ENCODE assay signal across 14 mouse cellular contexts in the genomic region with DNA sequence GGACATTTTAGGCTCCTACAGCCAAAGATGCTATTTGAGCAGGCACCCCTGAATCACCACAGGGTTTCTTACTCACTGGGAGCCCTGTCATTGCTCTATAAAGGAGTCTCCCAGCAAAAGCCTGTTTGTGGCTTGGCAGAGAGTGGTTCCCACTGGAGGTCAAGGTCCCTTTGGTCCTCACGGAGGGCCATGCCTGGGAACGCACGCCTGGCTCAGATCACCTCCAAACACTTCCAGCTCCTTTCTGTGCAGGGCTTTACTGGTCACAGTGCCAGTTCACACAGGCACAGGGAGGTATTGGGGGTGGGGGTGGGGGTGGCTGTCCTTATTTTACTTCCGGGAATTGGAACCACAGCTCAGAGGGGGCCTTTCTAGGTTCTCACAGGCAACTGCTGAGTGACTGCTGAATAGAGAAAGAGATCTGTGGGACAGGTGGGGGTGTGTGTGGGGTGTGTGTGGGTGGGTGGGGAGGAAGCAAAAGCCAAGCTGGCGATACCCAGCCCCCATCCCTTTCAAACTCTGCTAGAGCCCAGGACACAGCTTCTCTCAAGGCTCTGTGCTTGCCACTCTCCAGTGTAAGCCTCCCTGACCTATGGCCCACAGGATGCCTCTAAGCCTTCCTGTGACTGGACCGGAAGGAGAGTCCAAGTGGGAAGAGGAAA.
A peak's percentile ranks its signal among the peaks of the same experiment; 100 is the strongest.
DNase-seq lines count a peak whose midpoint lies in the region; ATAC-seq and TF ChIP-seq lines count a peak whose summit lies in the region.
"Had no signal": no experiment of that assay in that cellular context is flagged by ENCODE, and none has a peak within 500 bp of the region (broad histone marks: within the 10 kb centered on the region; RNA-seq: fewer than 3 reads in every experiment).

No protein-coding gene starts in this region.

- peaks cover 4% of the 10 kb centered on the region; the same call in 1 of the 2 replicates for H3K36me3 ChIP-seq in hindbrain, embryonic 16.5 days (ENCODE audit: control insufficient read depth, insufficient read depth, low read length)
- H3K36me3 ChIP-seq: embryonic facial prominence, embryonic 10.5 days; liver, embryonic 15.5 days had no signal

- no peak overlapping the region for H3K4me3 ChIP-seq in layer of hippocampus, adult 2 months
- no peak overlapping the region for H3K4me3 ChIP-seq in hindbrain, embryonic 16.5 days (ENCODE audit: low read length)
- H3K4me3 ChIP-seq: embryonic facial prominence, embryonic 10.5 days; erythroblast, embryonic 14.5 days; liver, embryonic 15.5 days had no signal

- no peak for TF ChIP-seq CTCF in layer of hippocampus, adult 2 months (conservative IDR thresholded peaks at IDR 0.05)

- H3K4me2 ChIP-seq in hindbrain, embryonic 16.5 days (ENCODE audit: low read length) = no peak overlapping the region
- H3K4me2 ChIP-seq: liver, embryonic 15.5 days had no signal

- ATAC-seq in hindbrain, embryonic 16.5 days = peak; percentile 90

- H3K4me1 ChIP-seq in hindbrain, embryonic 16.5 days (ENCODE audit: control insufficient read depth, insufficient read depth, low read depth, low read length) = no peaks in the 10 kb centered on the region
- H3K4me1 ChIP-seq: liver, embryonic 15.5 days had no signal

- H3K27me3 ChIP-seq in hindbrain, embryonic 16.5 days (replicated peaks; ENCODE audit: control insufficient read depth, insufficient read depth, low read length) = no peaks in the 10 kb centered on the region

- no peak overlapping the region for H3K9ac ChIP-seq in hindbrain, embryonic 16.5 days (ENCODE audit: low read depth, low read length)
- H3K9ac ChIP-seq: liver, embryonic 15.5 days had no signal

- DNase-seq in adrenal gland, adult (ENCODE audit: inconsistent age in 2 of 2, low spot score in 1 of 2) = peak; percentile 53 to 72
- DNase-seq in adrenal gland, postnatal 4 days (ENCODE audit: low spot score in 2 of 2) = no peak
- no peak for DNase-seq in layer of hippocampus, adult 2 months (ENCODE audit: low spot score in 2 of 2)
- DNase-seq in layer of hippocampus, adult 9-11 months = no peak
- DNase-seq in 3134 (ENCODE audit: extremely low read depth, insufficient read length, low spot score) = peak; percentile 72
- DNase-seq in gastrocnemius, adult 8-10 months (ENCODE audit: low spot score in 2 of 2) = no peak
- DNase-seq in embryo, embryonic 11 days = no peak
- DNase-seq: kidney, adult 8-10 months; kidney, postnatal 4 days; layer of hippocampus, postnatal 36 days had no signal

- peak overlapping the region; percentile 46; the same call in 1 of the 2 replicates for H3K27ac ChIP-seq in layer of hippocampus, adult 2 months
- peak overlapping the region; percentile 60 for H3K27ac ChIP-seq in hindbrain, embryonic 16.5 days (ENCODE audit: low read depth, low read length)
- H3K27ac ChIP-seq: embryonic facial prominence, embryonic 10.5 days; liver, embryonic 15.5 days had no signal

- no peaks in the 10 kb centered on the region; the same call in 1 of the 2 replicates for H3K9me3 ChIP-seq in hindbrain, embryonic 16.5 days (ENCODE audit: control insufficient read depth, low read length)
- H3K9me3 ChIP-seq: embryonic facial prominence, embryonic 10.5 days had no signal

- WGBS in hindbrain, embryonic 16.5 days = 66% methylated on average over 6 of the region's 6 CpGs

Comparison
In these comparisons a context has a peak if more than half of its experiments do, and no peak if none do; other contexts are left out.
1. DNase-seq: peak in adrenal gland, adult (2 of 2) and 3134 (single experiment); none in adrenal gland, postnatal 4 days (0 of 2), layer of hippocampus, adult 2 months (0 of 2), layer of hippocampus, adult 9-11 months (single experiment), gastrocnemius, adult 8-10 months (0 of 2) and embryo, embryonic 11 days (single experiment).